Mouse (Mus musculus) heart, adult 2 months (tissue): Measurements from ENCODE around the gene Ap4s1.

ENCODE experiments used
- CTCF ChIP-seq: fragments of 200-600 bp; IDR thresholded peaks from 2 replicates; pipeline ENCODE4 v1.8.1; 2022; ENCODE audit warnings: antibody characterized with exemption, mild to moderate bottlenecking, moderate library complexity
- EP300 ChIP-seq: fragments of 200-500 bp; IDR thresholded peaks from 2 replicates; pipeline ENCODE4 v1.6.1; 2011; ENCODE audit warnings: low read depth, low read length, control low read depth; ENCODE audit not compliant: insufficient read depth
- POLR2A ChIP-seq: fragments of 200-500 bp; IDR thresholded peaks from 2 replicates; pipeline ENCODE4 v1.6.1; 2011; ENCODE audit warnings: mild to moderate bottlenecking, low read depth, low read length, control low read depth; ENCODE audit not compliant: insufficient read depth

- TF ChIP-seq EP300 (no peak), CTCF (no peak), POLR2A (no peak)
These were observed 26.9 kb upstream of the Ap4s1 start for GRCm38 (mm10) chr12:51663908-51664307.
